Mouse (Mus musculus): ENCODE results near the gene Gm10031.

GRCm38 (mm10) chr1:156533483-156533882, 9.7 kb downstream of the Gm10031 start:
- TF ChIP-seq CTCF (IDR thresholded peaks at IDR 0.05; ENCODE audit: control insufficient read depth, insufficient read depth, insufficient read length) (no peak), MAX (IDR thresholded peaks at IDR 0.05) (no peak), MYOG (IDR thresholded peaks at IDR 0.05; ENCODE audit: control insufficient read depth, extremely low read depth, insufficient read length) (no peak)

Data from C2C12 (cell line).